Mouse (Mus musculus) kidney, adult 18-20 months (tissue): ENCODE results near the gene Cd63.

Experiments used
- DNase-seq: peaks from one replicate; pipeline ENCODE4 v3.0.0; 2021

Gene Cd63

GRCm38 (mm10) chr10:128908778-128909448, 8.1 kb downstream of the Cd63 start:
- DNase-seq = peak; percentile 78

- peak; percentile 89 for DNase-seq
Measured at GRCm38 (mm10) chr10:128909567-128910028, 8.8 kb downstream of the Cd63 start.

GRCm38 (mm10) chr10:128910066-128910841, 9.5 kb downstream of the Cd63 start:
- DNase-seq = peak; percentile 67

GRCm38 (mm10) chr10:128911430-128911829, 10.6 kb downstream of the Cd63 start:
- peak; percentile 33 for DNase-seq

GRCm38 (mm10) chr10:128912268-128912667, 11.5 kb downstream of the Cd63 start:
- no peak for DNase-seq

GRCm38 (mm10) chr10:128912791-128913190, 12.0 kb downstream of the Cd63 start:
- no peak for DNase-seq

- peak; percentile 93 for DNase-seq
Measured at GRCm38 (mm10) chr10:128913219-128913618, 12.4 kb downstream of the Cd63 start.

GRCm38 (mm10) chr10:128913696-128914095, 12.9 kb downstream of the Cd63 start:
- no peak for DNase-seq

GRCm38 (mm10) chr10:128915550-128915949, 14.8 kb downstream of the Cd63 start:
- DNase-seq = no peak

GRCm38 (mm10) chr10:128916665-128917064, 15.9 kb downstream of the Cd63 start:
- DNase-seq = no peak

- no peak for DNase-seq
Measured at GRCm38 (mm10) chr10:128917400-128917799, 16.6 kb downstream of the Cd63 start.

- DNase-seq = peak; percentile 58
Measured at GRCm38 (mm10) chr10:128918246-128918645, 17.5 kb downstream of the Cd63 start.

GRCm38 (mm10) chr10:128919203-128919631, 18.4 kb downstream of the Cd63 start:
- peak; percentile 77 for DNase-seq

- DNase-seq = no peak
Measured at GRCm38 (mm10) chr10:128919966-128920365, 19.2 kb downstream of the Cd63 start.

GRCm38 (mm10) chr10:128920736-128921161, 20.0 kb downstream of the Cd63 start:
- DNase-seq = peak; percentile 46

GRCm38 (mm10) chr10:128921251-128921650, 20.5 kb downstream of the Cd63 start:
- no peak for DNase-seq

GRCm38 (mm10) chr10:128921883-128922821, 21.4 kb downstream of the Cd63 start:
- no peak for DNase-seq

- DNase-seq = no peak
Measured at GRCm38 (mm10) chr10:128922822-128923012, 21.9 kb downstream of the Cd63 start, which contains the start of gene Rdh5. Gene Rdh5, minus strand, starts transcription at chr10:128922888.

GRCm38 (mm10) chr10:128923013-128923691, 22.4 kb downstream of the Cd63 start:
- DNase-seq = peak; percentile 96

GRCm38 (mm10) chr10:128923935-128924334, 23.1 kb downstream of the Cd63 start, which contains the start of gene Bloc1s1:
Gene Bloc1s1, minus strand, starts transcription at chr10:128924035.
- DNase-seq = peak; percentile 39

- no peak for DNase-seq
Measured at GRCm38 (mm10) chr10:128928356-128928755, 27.6 kb downstream of the Cd63 start.

GRCm38 (mm10) chr10:128929638-128930378, 29.0 kb downstream of the Cd63 start:
- no peak for DNase-seq
